In the genomic region with DNA sequence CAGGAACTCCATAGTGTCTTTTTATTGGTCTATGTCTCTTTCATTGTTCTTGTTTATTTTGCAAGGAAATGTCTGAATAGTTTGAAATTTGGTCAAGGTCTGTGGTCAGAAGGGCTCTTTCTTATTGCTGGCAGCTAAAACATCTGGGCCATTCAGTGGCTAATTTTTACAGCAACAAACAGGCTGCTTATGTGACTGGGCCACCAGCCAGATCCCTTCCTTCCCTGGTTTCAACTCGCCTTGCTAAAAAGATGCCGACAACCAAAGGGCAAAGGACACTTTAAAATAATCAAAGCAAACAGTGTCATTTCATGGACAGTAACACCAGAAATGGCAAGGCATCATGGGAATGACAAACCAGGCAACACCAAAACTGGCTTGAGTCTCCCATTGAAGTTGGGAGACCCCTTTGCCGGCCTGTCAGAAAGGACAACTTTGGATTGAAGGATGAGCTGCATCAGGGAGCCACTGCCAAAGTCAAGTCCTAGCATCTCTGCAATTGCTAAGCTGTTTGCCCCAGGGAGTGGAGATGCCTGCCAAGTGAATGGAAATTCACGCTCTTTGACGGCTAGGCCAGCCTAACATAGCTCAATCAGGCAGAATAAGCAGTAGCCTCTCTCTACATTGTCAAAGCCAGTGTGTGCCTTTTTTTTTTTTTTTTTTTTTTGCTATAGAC, we compare ENCODE assay signal across 9 mouse cellular contexts. TPM values are rescaled to one million over a fixed set of nuclear protein-coding genes. Genes with fewer than 3 reads are reported as not detected.
DNase-seq lines count a peak whose midpoint lies in the region; ATAC-seq lines count a peak whose summit lies in the region.
"Had no signal": no experiment of that assay in that cellular context is flagged by ENCODE, and none has a peak within 500 bp of the region (broad histone marks: within the 10 kb centered on the region; RNA-seq: fewer than 3 reads in every experiment).

No protein-coding gene starts in this region.

- peak; percentile 7 to 11 for DNase-seq in heart, adult 9 months (ENCODE audit: low spot score in 2 of 2)
- DNase-seq in adipocyte (ENCODE audit: low spot score): peak; percentile 37
- DNase-seq in cerebellum, postnatal 10 days: peak; percentile 80 to 91
- DNase-seq in kidney, postnatal 10 days: peak; percentile 63
- DNase-seq in embryo, embryonic 11 days: no peak
- DNase-seq in right cerebral cortex, postnatal 36 days (ENCODE audit: low spot score in 2 of 2): no peak

- H3K27me3 ChIP-seq in heart, embryonic 11.5 days (ENCODE audit: control insufficient read depth, insufficient read depth, low read length): no peaks in the 10 kb centered on the region

- no peak overlapping the region for H3K4me2 ChIP-seq in heart, embryonic 11.5 days

- H3K9me3 ChIP-seq in heart, embryonic 11.5 days (replicated peaks; ENCODE audit: control insufficient read depth, low read length): no peaks in the 10 kb centered on the region

- no peaks in the 10 kb centered on the region for H3K4me1 ChIP-seq in heart, embryonic 11.5 days (ENCODE audit: control insufficient read depth, insufficient read depth, low read length)

- 70% methylated on average over 5 of the region's 5 CpGs for WGBS in heart, embryonic 11.5 days (ENCODE audit: insufficient replicate concordance)

- no peak overlapping the region for H3K4me3 ChIP-seq in heart, embryonic 11.5 days (ENCODE audit: low read depth, low read length)

- no peak for ATAC-seq in heart, embryonic 11.5 days (replicated peaks; ENCODE audit: insufficient number of reproducible peaks, low FRiP score, low TSS enrichment)
- no peak for ATAC-seq in granulocyte monocyte progenitor cell, adult 5-6 weeks (replicated peaks; ENCODE audit: poor library complexity, severe bottlenecking)

- H3K27ac ChIP-seq in heart, embryonic 11.5 days (ENCODE audit: low read depth, low read length): no peak overlapping the region

- H3K9ac ChIP-seq in heart, embryonic 11.5 days (ENCODE audit: low read depth, low read length): no peak overlapping the region

- H3K36me3 ChIP-seq in heart, embryonic 11.5 days (ENCODE audit: control insufficient read depth, insufficient read depth, low read length): no peaks in the 10 kb centered on the region

RNA-seq across cellular contexts. Expression of a gene that starts 15.3 kb away (rescaled TPM):
- polyA plus RNA-seq in heart, embryonic 11.5 days (2014; fragmentation: Nextera tagmentation; extraction: Ambion mirVana): 0.06 TPM in 1 of 2 replicates, not detected in the other
- not detected in 2 replicates for total RNA-seq in granulocyte monocyte progenitor cell, adult 5-6 weeks (2014; fragmentation: Nextera tagmentation)
- not detected in 2 replicates for total RNA-seq in granulocyte monocyte progenitor cell, adult 5-6 weeks (2017)
- polyA plus RNA-seq: spleen, adult 2 months had no signal

Comparison
In these comparisons a context has a peak if more than half of its experiments do, and no peak if none do; other contexts are left out.
1. DNase-seq: peak in heart, adult 9 months (2 of 2), adipocyte (single experiment), cerebellum, postnatal 10 days (2 of 2) and kidney, postnatal 10 days (single experiment); none in embryo, embryonic 11 days (single experiment) and right cerebral cortex, postnatal 36 days (0 of 2).